Mouse (Mus musculus) bone marrow, adult 2 months (tissue): Measurements from ENCODE around the gene Ift52.

Experiments used
- CTCF ChIP-seq: fragments of 200-500 bp; IDR thresholded peaks from 2 replicates; pipeline ENCODE4 v1.5.1; 2011; ENCODE audit warnings: low read length, control low read depth; ENCODE audit not compliant: control insufficient read depth, insufficient read depth
- POLR2A ChIP-seq: fragments of 200-500 bp; IDR thresholded peaks from 2 replicates; pipeline ENCODE4 v1.6.1; 2011; ENCODE audit warnings: low read depth, mild to moderate bottlenecking, control low read depth, low read length, borderline replicate concordance; ENCODE audit not compliant: control insufficient read depth

- TF ChIP-seq CTCF (no peak), POLR2A (no peak)
Observed at GRCm38 (mm10) chr2:163007299-163007698, 9.9 kb upstream of the Ift52 start.
